Mouse (Mus musculus) megakaryocyte, embryonic 14.5 days (primary cell): Measurements from ENCODE around the gene Zfp518b. TPM values are rescaled to one million over a fixed set of nuclear protein-coding genes. Genes with fewer than 3 reads are reported as not detected.

ENCODE experiments used
- H3K27me3 ChIP-seq: replicated peaks from 2 replicates; pipeline ENCODE3; 2012; ENCODE audit warnings: inconsistent platforms
- H3K36me3 ChIP-seq: replicated peaks from 2 replicates; pipeline ENCODE3; 2012; ENCODE audit warnings: low read length, inconsistent platforms, mixed read lengths
- H3K4me1 ChIP-seq: 2 replicates; pipeline ENCODE4 v1.6.1; 2012; ENCODE audit warnings: inconsistent platforms
- H3K4me3 ChIP-seq: replicated peaks from 2 replicates; pipeline ENCODE3; 2012; ENCODE audit warnings: moderate library complexity, mild to moderate bottlenecking, inconsistent platforms
- H3K9me3 ChIP-seq: 2 replicates; pipeline ENCODE4 v1.6.1; 2012; ENCODE audit warnings: inconsistent platforms
- FLI1 ChIP-seq: IDR thresholded peaks from 2 replicates; pipeline ENCODE4 v1.6.1; 2012; ENCODE audit warnings: low read length, inconsistent platforms, mixed read lengths
- GATA1 ChIP-seq: IDR thresholded peaks from 3 replicates; pipeline ENCODE4 v1.6.1; 2012; ENCODE audit warnings: mixed read lengths, low read length, inconsistent platforms, borderline replicate concordance
- polyA plus RNA-seq: library from polyadenylated mRNA; stranded (reverse); fragments of >175 nt; gene quantifications from 2 replicates; pipeline ENCODE4 v1.2.3, GENCODE M21; 2012; ENCODE audit warnings: low replicate concordance; ENCODE audit not compliant: insufficient read depth

Gene Zfp518b
- 0.13 TPM in 1 of 2 replicates, not detected in the other for polyA plus RNA-seq

DNA sequence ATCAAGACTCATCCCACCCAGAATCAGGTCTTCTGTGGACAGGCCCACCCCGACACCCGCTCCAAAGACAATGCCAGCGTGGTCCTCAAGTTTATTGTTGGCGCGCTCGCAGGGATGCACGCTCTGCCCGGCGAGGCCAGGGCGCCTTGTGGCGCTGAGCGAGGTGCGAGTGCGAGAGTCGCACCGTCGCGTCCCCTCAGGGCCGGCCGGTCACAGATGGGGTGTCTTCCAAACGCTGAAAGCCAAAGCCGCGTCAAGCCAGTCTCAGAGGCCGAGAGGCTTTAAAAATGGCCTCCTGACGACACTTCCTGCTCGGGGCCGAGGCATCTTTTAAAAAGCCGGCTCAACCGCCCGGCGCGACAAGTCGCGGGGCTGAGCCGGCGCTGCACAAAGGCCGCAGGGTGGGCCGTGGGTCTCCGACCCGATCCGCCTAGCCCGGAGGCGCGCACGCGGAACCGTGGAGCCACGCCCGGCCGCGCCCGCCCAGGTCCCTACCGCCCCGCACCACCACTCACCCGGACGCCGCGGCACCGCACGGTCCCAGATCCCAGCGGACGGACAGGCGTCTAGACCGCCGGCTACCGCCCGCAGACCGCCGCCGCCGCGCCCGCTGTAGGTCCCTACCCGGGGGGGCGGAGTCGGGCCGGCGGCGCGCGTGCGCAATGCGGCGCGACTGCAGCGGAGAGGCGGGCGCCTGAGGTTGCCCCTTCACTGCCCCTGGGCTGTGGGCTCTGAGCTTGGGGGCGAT is at the start of gene Zfp518b:
Gene Zfp518b (minus strand): TSS at position 663 of the 748 bp plus-strand sequence.
- H3K36me3 ChIP-seq = peaks cover 25% of the 10 kb centered on the region
- no peaks in the 10 kb centered on the region for H3K9me3 ChIP-seq
- H3K27me3 ChIP-seq = peaks cover 45% of the 10 kb centered on the region
- peaks cover 11% of the 10 kb centered on the region for H3K4me1 ChIP-seq
- peak within 1 kb of the TSS; percentile 95 for H3K4me3 ChIP-seq
- TF ChIP-seq GATA1 = no peak
- no peak for TF ChIP-seq FLI1

DNA sequence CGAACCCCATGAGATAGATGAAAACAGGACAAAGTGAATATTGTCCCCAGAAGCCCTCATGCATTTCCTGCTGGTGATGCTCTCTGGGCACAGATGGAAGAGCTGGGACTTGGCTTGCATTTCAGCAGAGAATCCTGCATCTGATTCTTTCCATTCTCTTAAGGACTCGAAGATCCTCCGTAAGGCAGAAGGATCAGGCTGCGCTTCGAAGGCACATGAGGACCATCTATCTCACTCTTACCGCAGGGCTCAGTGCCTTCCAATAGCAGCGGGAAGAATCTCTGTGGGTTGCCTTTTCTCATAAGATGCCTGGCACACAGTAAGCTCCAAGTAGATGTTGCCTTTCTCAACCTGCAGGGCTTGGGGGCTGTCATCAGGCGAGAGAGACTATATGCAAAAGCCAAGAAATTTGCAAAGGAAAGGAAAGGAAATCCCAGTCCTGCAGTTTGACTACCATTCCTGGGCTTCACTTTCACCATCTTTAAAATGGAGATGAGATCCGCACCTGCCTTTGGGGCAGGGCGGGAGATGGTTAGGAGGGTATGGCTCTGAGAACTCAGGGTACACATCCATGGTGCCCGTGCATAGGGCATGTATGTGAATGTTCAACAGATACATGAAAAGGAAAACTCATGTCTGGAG is 24.4 kb upstream of the Zfp518b start:
- no peaks in the 10 kb centered on the region for H3K27me3 ChIP-seq
- H3K36me3 ChIP-seq = no peaks in the 10 kb centered on the region
- H3K4me1 ChIP-seq = no peaks in the 10 kb centered on the region
- TF ChIP-seq GATA1 (no peak), FLI1 (no peak)
- no peak overlapping the region for H3K4me3 ChIP-seq
- H3K9me3 ChIP-seq = peaks cover 3% of the 10 kb centered on the region; the same call in 1 of the 2 replicates

DNA sequence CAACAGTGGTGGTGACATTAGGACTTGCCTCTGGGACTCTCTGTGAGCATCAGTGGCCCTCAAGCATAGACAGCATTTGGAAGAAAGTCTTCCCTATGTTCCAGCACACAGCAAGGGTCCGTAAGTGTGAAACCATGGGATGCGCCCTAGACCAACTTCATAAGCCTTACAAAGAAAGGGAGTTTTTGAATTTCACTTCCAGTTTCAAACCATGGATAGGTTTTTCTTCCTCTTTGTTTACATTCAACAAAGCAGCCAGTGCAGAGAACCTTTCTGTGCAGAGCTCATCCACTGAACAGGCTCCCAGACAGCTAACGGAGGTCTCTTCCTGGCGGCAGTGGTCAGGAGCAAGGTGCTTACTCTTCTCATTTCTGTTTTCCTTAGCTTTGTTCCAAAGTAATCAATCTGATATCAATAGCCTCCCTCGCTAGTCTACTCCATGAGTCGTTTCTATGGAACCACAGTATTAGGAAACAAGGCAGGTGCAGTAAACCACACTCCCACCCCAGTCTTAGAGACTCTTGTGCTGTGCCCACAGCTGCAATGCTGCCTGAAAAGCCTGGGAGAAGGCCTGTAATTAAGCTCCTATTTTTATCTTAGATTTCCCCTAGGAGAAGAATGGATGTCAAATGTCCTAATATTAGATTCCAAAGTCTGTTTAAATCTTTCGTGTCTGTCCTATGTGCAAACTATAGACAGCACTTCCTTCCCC is 22.9 kb upstream of the Zfp518b start:
- Histone ChIP-seq H3K4me1 (no peaks in the 10 kb centered on the region), H3K4me3 (no peak overlapping the region), H3K36me3 (no peaks in the 10 kb centered on the region), H3K27me3 (no peaks in the 10 kb centered on the region), H3K9me3 (peaks cover 3% of the 10 kb centered on the region; the same call in 1 of the 2 replicates)
- TF ChIP-seq FLI1 (no peak), GATA1 (no peak)

DNA sequence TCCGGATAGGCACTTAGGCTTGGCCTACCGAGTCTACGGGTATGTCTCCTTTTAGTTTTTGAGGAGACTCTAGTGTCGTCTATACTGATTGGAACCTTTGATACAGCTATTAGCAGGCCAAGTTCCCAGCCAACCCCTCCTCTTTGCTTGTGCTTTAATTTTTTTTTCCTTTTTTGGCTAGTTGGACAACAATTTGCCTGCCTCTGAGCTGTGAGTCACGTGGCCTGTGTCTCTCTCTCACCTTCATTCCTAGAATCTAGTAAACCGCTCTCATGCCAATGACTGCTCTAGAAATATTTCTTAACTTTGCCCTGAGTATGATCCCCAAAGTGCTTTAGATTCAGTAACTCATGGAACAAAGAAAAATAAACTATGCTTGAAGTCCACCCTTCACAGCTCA is 18.3 kb upstream of the Zfp518b start:
- TF ChIP-seq GATA1 (no peak), FLI1 (no peak)
- Histone ChIP-seq H3K27me3 (no peaks in the 10 kb centered on the region), H3K36me3 (no peaks in the 10 kb centered on the region), H3K9me3 (no peaks in the 10 kb centered on the region), H3K4me3 (no peak overlapping the region), H3K4me1 (no peaks in the 10 kb centered on the region)

DNA sequence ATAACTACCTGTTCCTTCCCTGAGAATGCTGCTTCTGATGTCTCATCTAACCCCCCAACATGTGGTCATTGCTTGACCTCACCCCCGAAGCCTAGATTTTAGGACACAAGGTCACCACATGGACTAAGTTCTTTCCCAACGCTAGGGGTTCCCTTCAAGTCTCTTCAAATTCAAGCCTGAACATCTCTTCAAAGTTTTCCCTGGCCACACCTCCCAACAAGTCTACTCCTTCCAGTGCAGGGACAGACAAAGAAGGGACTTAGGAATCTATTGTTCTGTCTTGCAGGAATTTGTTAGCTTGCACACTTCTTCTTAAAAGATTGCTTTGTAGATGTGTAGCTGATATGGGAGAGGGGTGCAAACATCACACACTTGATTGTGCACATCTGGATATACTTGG is 17.5 kb upstream of the Zfp518b start:
- no peak for TF ChIP-seq GATA1
- Histone ChIP-seq H3K4me1 (no peaks in the 10 kb centered on the region), H3K27me3 (no peaks in the 10 kb centered on the region), H3K9me3 (no peaks in the 10 kb centered on the region), H3K36me3 (no peaks in the 10 kb centered on the region), H3K4me3 (no peak overlapping the region)

DNA sequence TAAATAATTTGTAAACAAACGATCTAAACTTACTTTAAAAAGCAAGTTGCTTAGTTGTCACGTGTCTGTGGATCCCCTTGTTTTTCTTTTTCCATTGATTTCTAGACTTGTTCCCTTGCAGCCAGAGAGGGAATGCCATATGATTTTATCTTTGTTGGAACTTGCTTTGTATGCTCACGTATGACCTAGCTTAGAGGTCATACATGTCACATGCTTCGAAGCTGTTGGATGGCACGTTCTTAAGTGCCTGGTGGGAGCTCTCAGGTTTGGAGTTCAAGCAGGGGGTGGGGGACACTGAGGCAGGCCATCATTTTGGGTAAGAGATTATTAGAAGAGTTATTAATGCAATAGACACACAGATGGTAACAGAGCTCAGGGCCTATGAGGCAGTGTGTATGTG is 13.8 kb upstream of the Zfp518b start:
- no peaks in the 10 kb centered on the region for H3K27me3 ChIP-seq
- no peak for TF ChIP-seq GATA1
- no peak for TF ChIP-seq FLI1
- no peaks in the 10 kb centered on the region for H3K36me3 ChIP-seq
- no peaks in the 10 kb centered on the region for H3K4me1 ChIP-seq
- no peak overlapping the region for H3K4me3 ChIP-seq
- no peaks in the 10 kb centered on the region for H3K9me3 ChIP-seq

DNA sequence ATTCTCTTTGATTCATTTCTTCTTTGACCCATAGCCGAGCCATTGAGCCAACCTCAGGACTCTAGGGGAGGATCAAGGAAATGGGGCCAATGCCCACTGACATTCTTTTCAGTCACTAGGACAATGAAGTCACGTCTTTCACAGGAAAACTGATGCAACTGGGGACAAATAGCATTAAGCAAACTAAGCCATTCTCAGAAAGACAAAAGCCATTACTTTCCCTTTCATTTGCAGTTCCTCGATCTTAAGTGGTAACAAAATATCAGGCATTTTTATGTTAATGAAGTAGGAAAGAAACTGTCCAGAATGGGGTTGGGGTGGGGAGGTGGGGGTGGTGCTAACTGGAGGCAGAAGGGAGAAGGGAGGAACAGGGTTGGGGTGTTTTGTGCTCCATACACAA is 13.4 kb upstream of the Zfp518b start:
- TF ChIP-seq FLI1 (no peak), GATA1 (no peak)
- H3K27me3 ChIP-seq = no peaks in the 10 kb centered on the region
- no peaks in the 10 kb centered on the region for H3K36me3 ChIP-seq
- no peaks in the 10 kb centered on the region for H3K9me3 ChIP-seq
- no peaks in the 10 kb centered on the region for H3K4me1 ChIP-seq
- no peak overlapping the region for H3K4me3 ChIP-seq

DNA sequence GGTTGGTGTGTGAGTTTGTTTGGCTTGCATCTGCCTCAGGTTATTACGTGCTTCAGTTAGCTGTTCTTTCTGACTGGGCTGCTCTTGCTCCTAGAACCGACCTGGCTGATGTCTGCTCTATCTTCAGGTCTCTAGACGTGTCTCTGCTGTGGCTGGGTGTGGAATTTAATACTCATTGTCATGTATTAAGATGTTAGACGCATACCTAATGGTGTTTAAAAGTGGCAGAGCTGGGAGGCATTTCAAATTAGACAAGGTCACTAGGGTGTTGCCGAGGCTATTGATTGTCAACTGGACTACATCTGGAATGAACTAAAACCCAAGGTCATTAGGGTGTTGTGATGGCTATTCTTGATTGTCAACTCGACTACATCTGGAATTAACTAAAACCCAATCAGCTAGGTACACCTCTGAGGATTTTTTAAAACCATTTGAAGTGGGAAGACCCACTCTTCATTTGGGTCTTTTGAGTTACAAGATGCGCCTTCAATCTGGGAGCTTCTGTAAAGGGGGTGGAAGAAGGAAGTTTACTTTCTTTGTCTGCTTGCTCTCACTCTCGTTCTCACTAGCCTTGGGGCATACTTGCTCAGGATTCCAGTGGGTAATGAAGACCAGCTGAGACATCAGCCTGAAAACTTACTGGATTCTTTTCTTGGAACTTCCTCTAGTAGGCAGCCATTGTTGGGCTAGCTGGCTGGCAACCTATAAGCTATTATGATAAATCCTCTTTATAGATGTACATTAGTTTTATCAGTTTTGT is 12.2 kb upstream of the Zfp518b start:
- Histone ChIP-seq H3K27me3 (peaks cover 5% of the 10 kb centered on the region), H3K36me3 (no peaks in the 10 kb centered on the region), H3K4me3 (no peak overlapping the region), H3K4me1 (no peaks in the 10 kb centered on the region), H3K9me3 (no peaks in the 10 kb centered on the region)
- TF ChIP-seq GATA1 = no peak
- no peak for TF ChIP-seq FLI1

DNA sequence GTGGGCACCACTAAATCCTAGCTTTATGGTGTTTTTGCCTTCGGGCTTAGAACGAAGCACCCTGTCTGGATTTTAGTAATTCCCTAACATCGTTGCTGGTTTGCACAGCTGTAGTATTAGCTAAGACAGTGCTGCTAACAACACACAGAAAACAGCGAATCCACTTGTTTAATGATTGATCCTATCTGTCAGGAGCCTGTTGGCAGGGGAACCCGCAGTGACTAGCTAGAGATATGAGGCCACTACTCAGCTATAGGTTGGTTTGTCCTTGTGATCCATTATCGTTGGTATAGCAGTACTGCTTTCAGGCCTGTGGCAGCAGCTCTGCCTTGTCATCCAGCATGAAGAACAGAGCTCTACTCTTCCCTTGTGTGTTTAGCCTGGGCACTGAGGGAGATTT is 8.2 kb upstream of the Zfp518b start:
- H3K9me3 ChIP-seq = no peaks in the 10 kb centered on the region
- H3K4me3 ChIP-seq = no peak overlapping the region
- no peaks in the 10 kb centered on the region for H3K36me3 ChIP-seq
- peaks cover 13% of the 10 kb centered on the region for H3K27me3 ChIP-seq
- H3K4me1 ChIP-seq = no peaks in the 10 kb centered on the region
- TF ChIP-seq GATA1 = no peak
- TF ChIP-seq FLI1 = no peak
